Mouse (Mus musculus) forebrain, postnatal 0 days (tissue): ENCODE results near the gene Tacc2. TPM values are rescaled to one million over a fixed set of nuclear protein-coding genes. Genes with fewer than 3 reads are reported as not detected.
"Not testable (repeated sequence)": the region's sequence is repeated elsewhere in the genome, so short reads cannot be mapped to it uniquely, and the experiment has no call there.

Experiments
- ATAC-seq: fragments of 200-750 bp; cut with Nextera tagmentation; 2 replicates; pipeline ENCODE4 v1.8.0; 2017; ENCODE audit warnings: mild to moderate bottlenecking, moderate library complexity
- DNase-seq: peaks from one replicate; pipeline ENCODE4 v3.0.0-alpha.2; 2015
- H3K27ac ChIP-seq: fragments of 300-500 bp; sonication (generic); 2 replicates; pipeline ENCODE4 v1.5.1; 2014; ENCODE audit warnings: low read depth, mild to moderate bottlenecking, antibody characterized with exemption, low read length, moderate library complexity, mixed read lengths
- H3K27me3 ChIP-seq: fragments of 300-500 bp; sonication (generic); 2 replicates; pipeline ENCODE4 v1.6.1; 2014; ENCODE audit warnings: mild to moderate bottlenecking, low read length, mixed read lengths; ENCODE audit not compliant: insufficient read depth
- H3K36me3 ChIP-seq: fragments of 300-500 bp; sonication (generic); 2 replicates; pipeline ENCODE4 v1.6.1; 2014; ENCODE audit warnings: mild to moderate bottlenecking, moderate library complexity; ENCODE audit not compliant: insufficient read depth
- H3K4me1 ChIP-seq: fragments of 300-500 bp; sonication (generic); 2 replicates; pipeline ENCODE4 v1.6.1; 2014; ENCODE audit warnings: antibody characterized with exemption; ENCODE audit not compliant: insufficient read depth
- H3K4me2 ChIP-seq: fragments of 300-500 bp; sonication (generic); 2 replicates; pipeline ENCODE4 v1.6.1; 2014; ENCODE audit warnings: low read depth, mild to moderate bottlenecking, moderate library complexity
- H3K4me3 ChIP-seq: fragments of 300-500 bp; sonication (generic); 2 replicates; pipeline ENCODE4 v1.5.1; 2014; ENCODE audit warnings: low read depth, low read length, mixed read lengths
- H3K9ac ChIP-seq: fragments of 300-500 bp; sonication (generic); 2 replicates; pipeline ENCODE4 v1.6.1; 2014; ENCODE audit warnings: mild to moderate bottlenecking
- H3K9me3 ChIP-seq: fragments of 300-500 bp; sonication (generic); 2 replicates; pipeline ENCODE4 v1.6.1; 2016; ENCODE audit warnings: low read length
- CTCF ChIP-seq: sonication (generic); IDR thresholded peaks from 2 replicates; pipeline ENCODE4 v1.5.1; 2016; ENCODE audit warnings: antibody characterized with exemption, control low read depth, low read depth
- WGBS: fragments of 180-500 bp; shearing (Covaris S2); extraction: QIAGEN DNeasy Blood & Tissue Kit; methylation state at CpG from one replicate; pipeline ENCODE4 v1.1.7; 2014; 5-methylcytosine and 5-hydroxymethylcytosine counted together
- polyA plus RNA-seq: library from polyadenylated mRNA; unstranded; fragments of >200 nt; fragmentation: Nextera tagmentation; extraction: Ambion mirVana; gene quantifications from 2 replicates; pipeline ENCODE4 v1.2.1, GENCODE M21; 2015
- total RNA-seq: library from RNA; depleted of rRNA; stranded (reverse); fragments of >200 nt; gene quantifications from 2 replicates; pipeline ENCODE4 v1.2.3, GENCODE M21; 2014

The Tacc2 gene
- total and polyA plus RNA-seq, 2 experiments from 2014 or later, result 54.1 to 60.9 TPM

GRCm38 (mm10) chr7:130662250-130662649 is 85.0 kb downstream of the Tacc2 start:
- no peak overlapping the region for H3K4me2 ChIP-seq
- no peak for TF ChIP-seq CTCF
- H3K9me3 ChIP-seq, result no peaks in the 10 kb centered on the region
- H3K9ac ChIP-seq, result no peak overlapping the region
- WGBS, result 65% methylated on average over 5 of the region's 5 CpGs
- no peak overlapping the region for H3K27ac ChIP-seq
- H3K27me3 ChIP-seq, result no peaks in the 10 kb centered on the region
- no peak for DNase-seq
- H3K4me1 ChIP-seq, result no peaks in the 10 kb centered on the region
- no peak for ATAC-seq
- no peaks in the 10 kb centered on the region for H3K36me3 ChIP-seq
- no peak overlapping the region for H3K4me3 ChIP-seq

- Histone ChIP-seq H3K27ac (no peak overlapping the region), H3K27me3 (no peaks in the 10 kb centered on the region), H3K4me2 (no peak overlapping the region), H3K36me3 (no peaks in the 10 kb centered on the region), H3K4me3 (no peak overlapping the region), H3K4me1 (no peaks in the 10 kb centered on the region), H3K9ac (no peak overlapping the region), H3K9me3 (no peaks in the 10 kb centered on the region)
- DNase-seq (no peak), ATAC-seq (no peak)
- TF ChIP-seq CTCF, result no peak
- 73% methylated on average over 4 of the region's 4 CpGs for WGBS
These were observed 85.6 kb downstream of the Tacc2 start for GRCm38 (mm10) chr7:130662869-130663268.

- Histone ChIP-seq H3K4me2 (no peak overlapping the region), H3K4me1 (0 out of 2 replicates have a peak, but pooled peaks cover 1% of the 10 kb centered on the region), H3K36me3 (no peaks in the 10 kb centered on the region), H3K9ac (no peak overlapping the region), H3K27me3 (no peaks in the 10 kb centered on the region), H3K4me3 (no peak overlapping the region), H3K9me3 (no peaks in the 10 kb centered on the region), H3K27ac (no peak overlapping the region)
- ATAC-seq (no peak), DNase-seq (no peak)
- TF ChIP-seq CTCF, result no peak
- WGBS, result 98% methylated on average over 5 of the region's 5 CpGs
These were observed 86.8 kb downstream of the Tacc2 start for GRCm38 (mm10) chr7:130664037-130664436.

GRCm38 (mm10) chr7:130664629-130665028 is 87.4 kb downstream of the Tacc2 start:
- Histone ChIP-seq H3K4me2 (no peak overlapping the region), H3K4me3 (no peak overlapping the region), H3K27ac (no peak overlapping the region), H3K4me1 (peaks cover 7% of the 10 kb centered on the region; the same call in 1 of the 2 replicates), H3K36me3 (no peaks in the 10 kb centered on the region), H3K27me3 (no peaks in the 10 kb centered on the region), H3K9ac (no peak overlapping the region), H3K9me3 (no peaks in the 10 kb centered on the region)
- peak; percentile 17; the same call in 1 of the 2 replicates for TF ChIP-seq CTCF
- DNase-seq, result no peak
- ATAC-seq, result no peak
- WGBS, result 93% methylated on average over 5 of the region's 5 CpGs

DNA sequence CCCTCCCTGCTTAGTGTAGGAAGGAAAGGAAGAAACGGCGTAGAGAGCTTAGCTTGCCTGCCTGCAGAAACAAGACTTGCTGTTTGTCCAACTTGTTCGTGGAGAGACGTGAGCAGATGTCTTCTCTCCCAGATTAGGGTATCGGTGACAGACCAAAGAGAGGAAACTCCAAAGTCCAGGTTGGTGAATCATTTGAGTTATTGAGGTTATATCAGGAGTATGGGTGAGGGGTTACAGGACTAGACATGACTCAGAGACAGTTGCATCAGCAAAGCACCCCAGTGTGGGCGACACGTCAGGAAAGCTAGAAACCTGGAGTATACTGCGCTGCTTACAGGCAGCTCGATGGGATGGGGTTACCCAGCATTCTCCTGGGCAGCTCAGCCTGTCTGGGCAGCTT is 88.1 kb downstream of the Tacc2 start:
- Histone ChIP-seq H3K4me3 (no peak overlapping the region), H3K36me3 (no peaks in the 10 kb centered on the region), H3K4me2 (no peak overlapping the region), H3K9me3 (no peaks in the 10 kb centered on the region), H3K27ac (no peak overlapping the region), H3K27me3 (no peaks in the 10 kb centered on the region), H3K4me1 (peaks cover 15% of the 10 kb centered on the region; the same call in 1 of the 2 replicates), H3K9ac (no peak overlapping the region)
- ATAC-seq (no peak), DNase-seq (no peak)
- TF ChIP-seq CTCF, result no peak
- WGBS, result 96% methylated on average over 9 of the region's 9 CpGs

DNA sequence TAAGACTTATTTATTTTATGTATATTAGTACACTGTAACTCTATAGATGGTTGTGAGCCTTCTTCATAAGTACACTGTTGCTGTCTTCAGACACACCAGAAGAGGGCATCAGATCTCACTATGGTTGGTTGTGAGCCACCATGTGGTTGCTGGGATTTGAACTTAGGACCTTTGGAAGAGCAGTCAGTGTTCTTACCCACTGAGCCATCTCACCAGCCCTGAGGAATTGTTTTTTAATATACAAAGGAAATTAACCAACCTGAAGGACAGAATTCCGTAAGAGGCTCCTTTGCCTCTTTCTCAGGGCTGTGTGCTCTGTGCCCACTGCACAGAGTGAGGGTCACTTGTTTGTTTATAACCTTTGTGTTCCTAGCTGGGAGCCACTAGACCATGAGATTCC is 90.8 kb downstream of the Tacc2 start:
- H3K36me3 ChIP-seq, H3K4me2 ChIP-seq, H3K4me3 ChIP-seq, H3K9me3 ChIP-seq, H3K27ac ChIP-seq, ATAC-seq, H3K9ac ChIP-seq, H3K27me3 ChIP-seq, DNase-seq: not testable (repeated sequence)
- WGBS, result 83% methylated on average over 1 of the region's 1 CpGs
- 0 out of 2 replicates have a peak, but pooled peaks have one; percentile 8 for TF ChIP-seq CTCF
- peaks cover 15% of the 10 kb centered on the region; the same call in 1 of the 2 replicates for H3K4me1 ChIP-seq

GRCm38 (mm10) chr7:130668729-130669281 is 91.6 kb downstream of the Tacc2 start:
- Histone ChIP-seq H3K4me1 (peaks cover 15% of the 10 kb centered on the region; the same call in 1 of the 2 replicates), H3K9ac (no peak overlapping the region), H3K9me3 (no peaks in the 10 kb centered on the region), H3K4me2 (no peak overlapping the region), H3K36me3 (no peaks in the 10 kb centered on the region), H3K4me3 (no peak overlapping the region), H3K27me3 (no peaks in the 10 kb centered on the region), H3K27ac (peak overlapping the region; percentile 69)
- ATAC-seq, result peak; percentile 43; the same call in 1 of the 2 replicates
- no peak for TF ChIP-seq CTCF
- WGBS, result 50% methylated on average over 7 of the region's 7 CpGs
- no peak for DNase-seq
